Mouse (Mus musculus): ENCODE data around the gene Car9. TPM values are rescaled to one million over a fixed set of nuclear protein-coding genes. Genes with fewer than 3 reads are reported as not detected.

Car9 gene
- polyA plus RNA-seq, 1 experiment from 2014 or later, result not detected

DNA sequence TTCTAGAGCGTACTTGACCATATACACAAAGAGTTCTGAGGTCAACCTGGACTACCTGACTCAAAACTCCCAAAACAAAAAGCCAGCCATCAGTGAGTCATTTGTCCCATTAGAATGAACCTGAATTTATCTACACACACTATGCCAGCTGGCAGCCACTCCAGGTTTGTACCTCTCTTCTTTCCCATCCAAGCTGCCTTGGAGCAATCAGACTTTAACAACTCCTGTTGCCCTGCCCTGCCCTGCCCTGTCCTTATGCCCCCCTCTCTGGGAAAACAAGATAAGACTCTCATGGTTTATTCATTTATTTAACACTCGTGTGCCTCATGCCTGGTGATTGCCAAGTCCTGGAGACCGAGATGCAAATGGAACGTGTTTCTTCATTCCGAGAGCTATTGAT lies 16.0 kb upstream of the Car9 start:
- no peak for ATAC-seq (ENCODE audit: low FRiP score, low TSS enrichment)
- Histone ChIP-seq H3K4me3 (replicated peaks; ENCODE audit: low read depth, low read length) (no peak overlapping the region), H3K9me3 (ENCODE audit: control insufficient read depth, low read length) (peaks cover 3% of the 10 kb centered on the region; the same call in 1 of the 2 replicates), H3K9ac (replicated peaks; ENCODE audit: low read length) (no peak overlapping the region), H3K27me3 (ENCODE audit: control insufficient read depth, insufficient read depth, low read length) (no peaks in the 10 kb centered on the region), H3K4me2 (ENCODE audit: low read length) (no peak overlapping the region), H3K4me1 (ENCODE audit: control insufficient read depth, insufficient read depth, low read length) (peaks cover 13% of the 10 kb centered on the region), H3K27ac (replicated peaks; ENCODE audit: low read depth, low read length) (no peak overlapping the region), H3K36me3 (ENCODE audit: control insufficient read depth, insufficient read depth, low read length) (no peaks in the 10 kb centered on the region)
- 78% methylated on average over 5 of the region's 5 CpGs for WGBS
- DNase-seq, result no peak

DNA sequence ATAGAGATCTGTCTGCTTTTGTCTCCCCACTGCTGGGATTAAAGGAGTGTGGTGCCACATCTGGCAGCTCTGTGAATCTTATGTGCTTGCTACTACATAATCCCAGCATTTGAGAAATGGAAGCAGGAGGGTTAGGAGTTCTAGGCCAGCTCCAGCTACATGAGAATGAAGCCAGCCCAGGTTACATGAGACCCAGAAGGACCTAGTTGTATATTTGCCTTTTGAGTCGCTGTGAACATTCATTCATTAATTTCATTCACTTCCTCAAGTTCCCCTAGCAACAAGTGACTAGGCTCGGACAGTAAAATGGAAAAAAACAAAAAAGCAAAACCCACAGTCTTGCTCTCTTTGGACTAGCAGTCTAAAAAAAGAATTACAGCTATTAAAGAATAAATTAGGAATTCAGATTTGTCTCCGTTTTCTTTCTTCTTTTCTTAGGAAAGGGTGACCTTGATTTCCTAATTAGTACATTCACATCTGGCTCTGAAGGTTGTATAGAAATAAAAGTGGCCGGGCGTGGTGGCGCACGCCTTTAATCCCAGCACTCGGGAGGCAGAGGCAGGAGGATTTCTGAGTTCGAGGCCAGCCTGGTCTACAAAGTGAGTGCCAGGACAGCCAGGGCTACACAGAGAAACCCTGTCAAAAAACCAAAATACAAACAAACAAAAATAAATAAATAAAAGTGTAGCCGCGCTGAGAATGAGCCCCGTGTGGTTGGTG lies 14.5 kb upstream of the Car9 start:
- Histone ChIP-seq H3K4me1 (ENCODE audit: control insufficient read depth, insufficient read depth, low read length) (peaks cover 13% of the 10 kb centered on the region), H3K9me3 (ENCODE audit: control insufficient read depth, low read length) (peaks cover 3% of the 10 kb centered on the region; the same call in 1 of the 2 replicates), H3K4me3 (replicated peaks; ENCODE audit: low read depth, low read length) (peak overlapping the region; percentile 74), H3K9ac (replicated peaks; ENCODE audit: low read length) (no peak overlapping the region), H3K36me3 (ENCODE audit: control insufficient read depth, insufficient read depth, low read length) (no peaks in the 10 kb centered on the region), H3K27me3 (ENCODE audit: control insufficient read depth, insufficient read depth, low read length) (no peaks in the 10 kb centered on the region), H3K27ac (replicated peaks; ENCODE audit: low read depth, low read length) (peak overlapping the region; percentile 93), H3K4me2 (ENCODE audit: low read length) (peak overlapping the region; percentile 56)
- ATAC-seq (ENCODE audit: low FRiP score, low TSS enrichment), result no peak; the same call in 1 of the 2 replicates
- DNase-seq, result no peak
- WGBS, result 44% methylated on average over 12 of the region's 12 CpGs

DNA sequence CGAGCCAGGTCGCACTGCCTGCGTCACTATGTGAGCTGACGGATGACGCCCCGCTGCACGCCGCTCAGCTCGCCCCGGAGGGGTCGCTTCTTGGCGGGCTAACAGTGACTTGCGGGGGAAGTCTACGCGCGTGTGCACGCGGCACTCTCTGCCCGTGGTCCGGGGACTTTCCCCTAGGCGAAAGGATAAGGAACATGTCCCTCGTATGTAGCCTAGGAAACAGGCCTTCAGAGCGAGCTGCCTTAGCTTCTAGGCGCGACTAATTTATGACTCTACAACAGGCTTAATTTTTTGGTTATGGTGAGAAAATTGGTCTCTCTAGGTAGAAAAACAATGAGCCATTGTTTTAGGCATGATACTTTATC lies 14.0 kb upstream of the Car9 start, which contains the start of gene Ccdc107:
Gene Ccdc107, plus strand, starts transcription at position 80 of the 365 bp plus-strand sequence.
- peak within 1 kb of the TSS; percentile 80 for H3K9ac ChIP-seq (replicated peaks; ENCODE audit: low read length)

DNA sequence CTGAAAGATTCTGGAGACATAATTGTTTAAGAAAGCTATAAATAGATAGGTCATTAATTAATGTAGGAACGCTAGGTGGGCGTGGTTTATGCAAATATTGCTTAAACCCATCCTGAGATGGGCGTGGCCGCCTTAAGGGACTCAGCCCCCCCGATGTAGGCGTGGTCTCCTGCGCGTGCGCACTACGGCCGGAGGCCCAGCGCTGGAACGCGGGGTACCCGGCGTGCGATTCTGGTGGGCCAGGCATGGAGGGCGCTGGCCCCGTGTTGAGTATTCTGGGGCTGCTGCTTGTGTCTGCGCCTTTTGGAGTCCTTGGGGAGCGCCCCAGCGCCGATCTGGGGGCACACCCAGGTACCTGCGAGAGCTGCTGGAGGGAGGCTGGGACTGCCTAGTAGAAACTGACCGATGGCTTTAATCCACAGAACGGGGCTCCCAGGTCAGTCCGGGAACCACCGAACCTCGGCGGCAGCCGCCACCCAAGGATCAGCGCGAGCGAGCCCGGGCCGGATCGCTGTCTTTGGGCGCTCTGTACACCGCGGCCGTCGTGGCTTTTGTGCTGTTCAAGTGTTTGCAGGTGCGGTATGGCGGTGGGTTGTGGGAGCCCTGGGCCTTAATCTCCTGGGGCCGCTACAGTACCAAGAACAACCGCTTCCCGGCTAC lies 13.4 kb upstream of the Car9 start:
- peak overlapping the region; percentile 74 for H3K4me3 ChIP-seq (replicated peaks; ENCODE audit: low read depth, low read length)
- H3K4me2 ChIP-seq (ENCODE audit: low read length), result peak overlapping the region; percentile 56
- under 1% methylated on average over 47 of the region's 47 CpGs for WGBS
- H3K9ac ChIP-seq (replicated peaks; ENCODE audit: low read length), result peak overlapping the region; percentile 80
- peaks cover 3% of the 10 kb centered on the region; the same call in 1 of the 2 replicates for H3K9me3 ChIP-seq (ENCODE audit: control insufficient read depth, low read length)
- H3K36me3 ChIP-seq (ENCODE audit: control insufficient read depth, insufficient read depth, low read length), result no peaks in the 10 kb centered on the region
- peak; percentile 90 for ATAC-seq (ENCODE audit: low FRiP score, low TSS enrichment)
- peaks cover 13% of the 10 kb centered on the region for H3K4me1 ChIP-seq (ENCODE audit: control insufficient read depth, insufficient read depth, low read length)
- DNase-seq, result peak; percentile 100
- no peaks in the 10 kb centered on the region for H3K27me3 ChIP-seq (ENCODE audit: control insufficient read depth, insufficient read depth, low read length)
- H3K27ac ChIP-seq (replicated peaks; ENCODE audit: low read depth, low read length), result peak overlapping the region; percentile 93

More for the DNA sequence above, 14.0 kb upstream of the Car9 start, which contains the start of gene Ccdc107:
- peak; percentile 98 for ATAC-seq (ENCODE audit: low FRiP score, low TSS enrichment)
- H3K4me3 ChIP-seq (replicated peaks; ENCODE audit: low read depth, low read length), result peak within 1 kb of the TSS; percentile 74
- peak within 1 kb of the TSS; percentile 56 for H3K4me2 ChIP-seq (ENCODE audit: low read length)
- peak; percentile 97 for DNase-seq
- H3K27me3 ChIP-seq (ENCODE audit: control insufficient read depth, insufficient read depth, low read length), result no peaks in the 10 kb centered on the region
- WGBS, result under 1% methylated on average over 25 of the region's 25 CpGs
- peak within 1 kb of the TSS; percentile 93 for H3K27ac ChIP-seq (replicated peaks; ENCODE audit: low read depth, low read length)
- no peaks in the 10 kb centered on the region for H3K36me3 ChIP-seq (ENCODE audit: control insufficient read depth, insufficient read depth, low read length)
- H3K9me3 ChIP-seq (ENCODE audit: control insufficient read depth, low read length), result peaks cover 3% of the 10 kb centered on the region; the same call in 1 of the 2 replicates
- peaks cover 13% of the 10 kb centered on the region for H3K4me1 ChIP-seq (ENCODE audit: control insufficient read depth, insufficient read depth, low read length)

DNA sequence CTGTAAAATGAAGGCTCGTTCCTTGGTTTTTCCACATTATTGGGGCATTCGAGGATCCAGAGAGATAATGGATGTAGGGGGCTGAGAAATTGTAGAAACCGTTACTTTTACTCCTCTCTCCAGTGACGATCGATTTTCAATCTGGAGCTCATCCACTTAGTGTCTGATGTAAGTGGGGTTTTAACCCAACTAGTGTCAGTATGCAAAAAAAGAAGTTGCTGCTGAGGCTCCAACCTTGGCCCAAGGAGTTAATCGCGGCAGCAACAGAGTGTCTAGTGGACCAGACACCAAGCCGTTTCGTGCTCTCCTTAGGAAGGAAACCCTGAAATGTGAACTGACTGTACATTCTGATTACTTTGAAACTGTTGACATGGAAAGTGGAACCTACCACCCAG lies 12.9 kb upstream of the Car9 start:
- H3K9ac ChIP-seq (replicated peaks; ENCODE audit: low read length), result peak overlapping the region; percentile 80
- H3K4me3 ChIP-seq (replicated peaks; ENCODE audit: low read depth, low read length), result peak overlapping the region; percentile 74
- H3K27me3 ChIP-seq (ENCODE audit: control insufficient read depth, insufficient read depth, low read length), result no peaks in the 10 kb centered on the region
- peak overlapping the region; percentile 93 for H3K27ac ChIP-seq (replicated peaks; ENCODE audit: low read depth, low read length)
- peak overlapping the region; percentile 56 for H3K4me2 ChIP-seq (ENCODE audit: low read length)
- ATAC-seq (ENCODE audit: low FRiP score, low TSS enrichment), result no peak
- peaks cover 13% of the 10 kb centered on the region for H3K4me1 ChIP-seq (ENCODE audit: control insufficient read depth, insufficient read depth, low read length)
- 3% methylated on average over 9 of the region's 9 CpGs for WGBS
- peaks cover 3% of the 10 kb centered on the region; the same call in 1 of the 2 replicates for H3K9me3 ChIP-seq (ENCODE audit: control insufficient read depth, low read length)
- no peaks in the 10 kb centered on the region for H3K36me3 ChIP-seq (ENCODE audit: control insufficient read depth, insufficient read depth, low read length)
- peak; percentile 54 for DNase-seq

DNA sequence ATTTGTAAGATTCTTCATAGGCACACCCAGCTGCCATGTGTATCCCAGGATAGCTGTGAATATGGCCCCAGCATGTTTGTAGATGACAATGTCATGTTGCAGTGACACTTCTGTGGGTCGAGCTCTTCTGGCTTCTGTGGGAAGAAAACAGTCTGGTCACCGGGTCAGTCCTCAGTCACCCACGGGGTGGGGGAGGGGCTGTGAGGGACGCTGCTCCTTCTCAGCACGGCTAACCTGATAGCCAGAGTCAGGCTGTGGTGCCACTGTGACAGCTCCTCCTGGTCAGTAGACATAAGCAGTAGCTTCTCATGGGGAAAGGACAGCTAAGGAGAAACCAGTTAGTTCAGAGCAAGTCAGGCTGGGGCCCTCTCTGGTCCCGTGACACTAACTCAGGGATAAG lies 10.2 kb upstream of the Car9 start:
- no peak overlapping the region for H3K4me3 ChIP-seq (replicated peaks; ENCODE audit: low read depth, low read length)
- no peaks in the 10 kb centered on the region for H3K9me3 ChIP-seq (ENCODE audit: control insufficient read depth, low read length)
- H3K27me3 ChIP-seq (ENCODE audit: control insufficient read depth, insufficient read depth, low read length), result no peaks in the 10 kb centered on the region
- no peak overlapping the region for H3K4me2 ChIP-seq (ENCODE audit: low read length)
- no peak for ATAC-seq (ENCODE audit: low FRiP score, low TSS enrichment)
- no peak overlapping the region for H3K27ac ChIP-seq (replicated peaks; ENCODE audit: low read depth, low read length)
- H3K4me1 ChIP-seq (ENCODE audit: control insufficient read depth, insufficient read depth, low read length), result peaks cover 17% of the 10 kb centered on the region
- no peak for DNase-seq
- no peak overlapping the region for H3K9ac ChIP-seq (replicated peaks; ENCODE audit: low read length)
- no peaks in the 10 kb centered on the region for H3K36me3 ChIP-seq (ENCODE audit: control insufficient read depth, insufficient read depth, low read length)
- 35% methylated on average over 6 of the region's 6 CpGs for WGBS

DNA sequence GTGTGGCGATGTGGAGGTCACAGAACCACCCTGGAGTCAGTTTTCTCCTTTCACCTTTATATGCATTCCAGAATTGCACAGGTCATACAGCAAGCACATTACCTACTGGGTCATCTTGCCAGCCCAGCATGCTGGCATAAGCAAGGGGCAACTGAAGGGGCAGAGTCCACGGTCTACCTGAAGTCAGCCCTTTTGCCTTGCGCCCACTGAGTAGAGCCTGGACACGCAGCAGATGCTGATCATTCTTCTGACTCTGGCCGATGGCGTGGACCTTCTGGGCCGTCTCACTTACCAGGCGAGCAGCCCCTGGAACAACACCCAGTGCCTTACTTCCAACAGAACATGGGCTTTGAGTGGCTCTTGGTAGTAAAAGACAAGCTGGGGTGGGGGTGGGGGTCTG lies 9.4 kb upstream of the Car9 start:
- no peak overlapping the region for H3K9ac ChIP-seq (replicated peaks; ENCODE audit: low read length)
- peaks cover 17% of the 10 kb centered on the region for H3K4me1 ChIP-seq (ENCODE audit: control insufficient read depth, insufficient read depth, low read length)
- no peaks in the 10 kb centered on the region for H3K9me3 ChIP-seq (ENCODE audit: control insufficient read depth, low read length)
- ATAC-seq (ENCODE audit: low FRiP score, low TSS enrichment) (no peak), DNase-seq (no peak)
- H3K27ac ChIP-seq (replicated peaks; ENCODE audit: low read depth, low read length), result no peak overlapping the region
- H3K4me3 ChIP-seq (replicated peaks; ENCODE audit: low read depth, low read length), result no peak overlapping the region
- H3K27me3 ChIP-seq (ENCODE audit: control insufficient read depth, insufficient read depth, low read length), result no peaks in the 10 kb centered on the region
- H3K4me2 ChIP-seq (ENCODE audit: low read length), result no peak overlapping the region
- WGBS, result 97% methylated on average over 8 of the region's 8 CpGs
- no peaks in the 10 kb centered on the region for H3K36me3 ChIP-seq (ENCODE audit: control insufficient read depth, insufficient read depth, low read length)

DNA sequence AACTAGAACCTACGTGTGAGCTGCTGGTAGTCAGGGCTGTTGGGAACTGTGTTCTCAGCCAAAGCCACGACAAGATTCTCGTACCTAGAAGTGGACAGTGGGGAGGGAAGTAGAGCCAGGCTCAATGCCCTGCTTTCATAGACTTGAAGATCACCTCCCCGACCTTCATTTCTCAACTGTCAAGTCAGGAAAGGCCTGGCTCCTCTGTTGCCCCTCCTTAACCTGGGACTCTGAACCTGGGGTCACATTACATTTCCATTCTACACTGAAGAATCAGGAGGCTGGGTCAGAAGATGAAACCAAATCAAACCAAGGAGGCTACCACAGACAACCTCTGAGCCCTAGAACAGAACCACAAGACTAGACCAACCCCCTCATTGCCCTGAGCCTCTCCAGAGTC lies 8.8 kb upstream of the Car9 start:
- peak overlapping the region; percentile 86 for H3K4me2 ChIP-seq (ENCODE audit: low read length)
- H3K36me3 ChIP-seq (ENCODE audit: control insufficient read depth, insufficient read depth, low read length), result no peaks in the 10 kb centered on the region
- ATAC-seq (ENCODE audit: low FRiP score, low TSS enrichment), result no peak
- H3K9me3 ChIP-seq (ENCODE audit: control insufficient read depth, low read length), result no peaks in the 10 kb centered on the region
- no peaks in the 10 kb centered on the region for H3K27me3 ChIP-seq (ENCODE audit: control insufficient read depth, insufficient read depth, low read length)
- H3K27ac ChIP-seq (replicated peaks; ENCODE audit: low read depth, low read length), result no peak overlapping the region
- H3K9ac ChIP-seq (replicated peaks; ENCODE audit: low read length), result no peak overlapping the region
- no peak for DNase-seq
- WGBS, result 77% methylated on average over 4 of the region's 4 CpGs
- H3K4me3 ChIP-seq (replicated peaks; ENCODE audit: low read depth, low read length), result no peak overlapping the region
- peaks cover 17% of the 10 kb centered on the region for H3K4me1 ChIP-seq (ENCODE audit: control insufficient read depth, insufficient read depth, low read length)
